9 mouse cellular contexts compared by ENCODE assay signal in the genomic region with DNA sequence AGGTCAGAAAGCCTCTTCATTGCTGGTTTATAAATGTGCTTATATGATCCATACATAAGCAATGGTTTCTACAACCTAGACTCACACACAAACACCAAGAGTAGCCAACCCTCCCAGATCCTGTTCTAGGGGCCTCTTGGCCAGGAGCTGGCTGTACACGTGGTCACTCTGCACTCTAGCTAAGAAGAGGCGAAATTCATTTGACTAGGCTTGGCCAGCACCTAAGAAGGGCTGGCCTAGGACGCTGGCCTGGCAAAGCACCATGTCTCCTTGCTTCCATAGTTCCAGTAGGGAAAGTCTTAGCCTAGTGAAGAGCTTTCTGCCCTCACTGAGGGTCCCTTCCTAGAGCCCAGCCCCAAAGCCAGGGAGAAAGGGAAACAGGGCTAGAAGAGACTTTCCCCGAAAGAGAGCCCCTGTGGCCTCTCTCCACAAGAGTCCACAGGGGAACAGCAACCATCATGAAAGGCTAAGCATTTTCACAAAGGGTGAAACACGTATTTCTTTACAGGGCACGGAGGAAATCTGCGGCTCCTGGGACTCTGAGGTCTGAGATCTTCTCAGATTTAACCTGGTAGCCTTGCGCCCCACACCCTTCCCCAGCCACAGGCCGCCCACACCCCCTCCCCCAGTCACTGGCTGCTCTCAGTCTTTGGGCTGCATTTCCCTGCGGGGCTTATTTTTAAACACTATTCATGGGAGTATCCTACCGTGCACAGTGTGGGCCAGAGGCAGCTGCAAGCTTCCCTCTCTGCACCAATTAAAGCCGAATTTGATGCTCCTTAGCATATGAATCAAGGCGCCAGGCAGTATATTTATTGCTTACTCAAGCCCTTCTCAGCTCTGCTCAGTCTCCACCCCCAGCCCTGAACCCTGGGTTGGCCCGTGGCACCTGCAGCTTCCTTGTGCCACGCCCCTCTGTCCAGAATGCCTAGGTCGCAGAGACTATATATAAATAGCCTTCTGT.
A peak's percentile ranks its signal among the peaks of the same experiment; 100 is the strongest.
DNase-seq lines count a peak whose midpoint lies in the region; ATAC-seq and TF ChIP-seq lines count a peak whose summit lies in the region.
"Had no signal": no experiment of that assay in that cellular context is flagged by ENCODE, and none has a peak within 500 bp of the region (broad histone marks: within the 10 kb centered on the region; RNA-seq: fewer than 3 reads in every experiment).

No protein-coding gene starts in this region.

- peaks cover 4 to 27% of the 10 kb centered on the region in 2 experiments; a peak in 3 of 4 replicates for H3K4me1 ChIP-seq in CH12.LX (ENCODE audit: control insufficient read depth in 1 of 2, insufficient read depth in 2 of 2)
- peaks cover 42% of the 10 kb centered on the region for H3K4me1 ChIP-seq in forebrain, embryonic 14.5 days (ENCODE audit: control insufficient read depth, insufficient read depth, low read length)
- peaks cover 5% of the 10 kb centered on the region for H3K4me1 ChIP-seq in intestine, postnatal 0 days (replicated peaks; ENCODE audit: control insufficient read depth, insufficient read depth, low read length)
- peaks cover 38% of the 10 kb centered on the region for H3K4me1 ChIP-seq in midbrain, embryonic 15.5 days

- no peak for TF ChIP-seq EP300 in CH12.LX (IDR thresholded peaks at IDR 0.05; ENCODE audit: low read length)

- no peaks in the 10 kb centered on the region for H3K27me3 ChIP-seq in CH12.LX (replicated peaks)
- no peaks in the 10 kb centered on the region for H3K27me3 ChIP-seq in forebrain, embryonic 14.5 days (replicated peaks; ENCODE audit: control insufficient read depth, insufficient read depth, low read length)
- H3K27me3 ChIP-seq in intestine, postnatal 0 days (replicated peaks; ENCODE audit: control insufficient read depth, insufficient read depth, low read length): no peaks in the 10 kb centered on the region
- no peaks in the 10 kb centered on the region for H3K27me3 ChIP-seq in midbrain, embryonic 15.5 days (replicated peaks)

- H3K9me3 ChIP-seq in CH12.LX (replicated peaks; ENCODE audit: low read length): no peaks in the 10 kb centered on the region
- no peaks in the 10 kb centered on the region for H3K9me3 ChIP-seq in forebrain, embryonic 14.5 days (replicated peaks; ENCODE audit: control insufficient read depth, low read length)
- H3K9me3 ChIP-seq in intestine, postnatal 0 days (ENCODE audit: control insufficient read depth): no peaks in the 10 kb centered on the region
- H3K9me3 ChIP-seq in midbrain, embryonic 15.5 days: no peaks in the 10 kb centered on the region

- no peaks in the 10 kb centered on the region for H3K79me2 ChIP-seq in CH12.LX (replicated peaks; ENCODE audit: control insufficient read depth, extremely low read depth, insufficient read depth, poor library complexity, severe bottlenecking)

- no peak for TF ChIP-seq POLR2A in CH12.LX (IDR thresholded peaks at IDR 0.05; ENCODE audit: low read depth, low read length)

- in situ Hi-C loops in CH12.LX (cut with MboI; ENCODE audit: low pct_ligation_motif_present, low pct_unique_long_range_greater_than_20kb, low sequenced_read_pairs): no loop called here

- DNase-seq in embryo, embryonic 10 days (ENCODE audit: low spot score): peak; percentile 76
- no peak for DNase-seq in embryo, embryonic 9.5 days (ENCODE audit: extremely low spot score)
- DNase-seq in CH12.LX (ENCODE audit: extremely low read depth): no peak
- peak; percentile 96 for DNase-seq in forebrain, embryonic 14.5 days (ENCODE audit: low spot score)
- DNase-seq in adrenal gland, postnatal 14 days: no peak
- no peak for DNase-seq in c-Kit-positive CD71-positive TER-119-positive erythroid progenitor cells, embryonic 14.5 days (ENCODE audit: low spot score)

- H3K4me2 ChIP-seq in CH12.LX (ENCODE audit: insufficient read depth, low read depth, poor library complexity, severe bottlenecking): peak overlapping the region; percentile 25; the same call in 1 of the 2 replicates
- H3K4me2 ChIP-seq in forebrain, embryonic 14.5 days (ENCODE audit: low read length): peak overlapping the region; percentile 40
- peak overlapping the region; percentile 44 for H3K4me2 ChIP-seq in intestine, postnatal 0 days (replicated peaks; ENCODE audit: low read depth)
- H3K4me2 ChIP-seq in midbrain, embryonic 15.5 days: peak overlapping the region; percentile 34

- H3K27ac ChIP-seq in CH12.LX (ENCODE audit: insufficient read depth, low read depth): no peak overlapping the region
- H3K27ac ChIP-seq in forebrain, embryonic 14.5 days (ENCODE audit: low read depth, low read length): peak overlapping the region; percentile 97
- no peak overlapping the region for H3K27ac ChIP-seq in intestine, postnatal 0 days (ENCODE audit: low read depth, low read length)
- H3K27ac ChIP-seq in midbrain, embryonic 15.5 days: peak overlapping the region; percentile 90

- no peak for TF ChIP-seq CTCF in CH12.LX (conservative IDR thresholded peaks at IDR 0.05 in 1 of 2, IDR thresholded peaks at IDR 0.05 in 1 of 2; ENCODE audit: low read depth in 2 of 2, low read length in 2 of 2)
- no peak for TF ChIP-seq CTCF in intestine, postnatal 0 days (IDR thresholded peaks at IDR 0.05; ENCODE audit: low read depth)

- dilution Hi-C loops in CH12.LX (cut with MboI; ENCODE audit: extremely low pct_ligation_motif_present, extremely low pct_unique_long_range_greater_than_20kb, low sequenced_read_pairs): no loop called here

- H3K4me3 ChIP-seq in CH12.LX (replicated peaks in 1 of 3; ENCODE audit: low read depth in 2 of 3, low read length in 2 of 3, poor library complexity in 1 of 3): no peak overlapping the region
- no peak overlapping the region for H3K4me3 ChIP-seq in forebrain, embryonic 14.5 days (ENCODE audit: low read depth, low read length)
- H3K4me3 ChIP-seq in intestine, postnatal 0 days (ENCODE audit: low read depth, low read length): no peak overlapping the region
- H3K4me3 ChIP-seq in midbrain, embryonic 15.5 days: no peak overlapping the region

- ATAC-seq in forebrain, embryonic 14.5 days: peak; percentile 94
- ATAC-seq in intestine, postnatal 0 days: peak; percentile 66
- peak; percentile 89 for ATAC-seq in midbrain, embryonic 15.5 days (replicated peaks)

- TF ChIP-seq RAD21 in CH12.LX (IDR thresholded peaks at IDR 0.05; ENCODE audit: low read depth, low read length): no peak

- H3K36me3 ChIP-seq in CH12.LX (replicated peaks in 1 of 2; ENCODE audit: control insufficient read depth in 1 of 2, insufficient read depth in 1 of 2, low read length in 1 of 2): no peaks in the 10 kb centered on the region
- H3K36me3 ChIP-seq in forebrain, embryonic 14.5 days (ENCODE audit: control insufficient read depth, insufficient read depth, low read length): no peaks in the 10 kb centered on the region
- no peaks in the 10 kb centered on the region for H3K36me3 ChIP-seq in intestine, postnatal 0 days (ENCODE audit: control insufficient read depth, insufficient read depth)
- no peaks in the 10 kb centered on the region for H3K36me3 ChIP-seq in midbrain, embryonic 15.5 days (replicated peaks)
- H3K36me3 ChIP-seq: G1E had no signal

- no peak overlapping the region for H3K9ac ChIP-seq in CH12.LX (ENCODE audit: insufficient read depth, low read depth)
- peak overlapping the region; percentile 48 for H3K9ac ChIP-seq in forebrain, embryonic 14.5 days (ENCODE audit: low read length)
- no peak overlapping the region for H3K9ac ChIP-seq in intestine, postnatal 0 days (ENCODE audit: low read depth, low read length)
- H3K9ac ChIP-seq in midbrain, embryonic 15.5 days: no peak overlapping the region

- WGBS in forebrain, embryonic 14.5 days: 2% methylated on average over 16 of the region's 16 CpGs
- 16% methylated on average over 16 of the region's 16 CpGs for WGBS in intestine, postnatal 0 days
- 7% methylated on average over 16 of the region's 16 CpGs for WGBS in midbrain, embryonic 15.5 days

TF ChIP-seq in CH12.LX, 34 proteins besides CTCF, POLR2A, EP300 and RAD21:
- TF ChIP-seq NELFE (IDR thresholded peaks at IDR 0.05; ENCODE audit: low read depth, low read length): no peak
- no peak for TF ChIP-seq RCOR1 (conservative IDR thresholded peaks at IDR 0.05; ENCODE audit: low read depth, low read length)
- no peak for TF ChIP-seq HCFC1 (IDR thresholded peaks at IDR 0.05; ENCODE audit: low read depth, low read length)
- TF ChIP-seq JUND (conservative IDR thresholded peaks at IDR 0.05; ENCODE audit: low read depth, low read length): no peak
- TF ChIP-seq MAFK (IDR thresholded peaks at IDR 0.05; ENCODE audit: insufficient replicate concordance, low read length): no peak
- no peak for TF ChIP-seq PAX5 (IDR thresholded peaks at IDR 0.05; ENCODE audit: low read length)
- TF ChIP-seq MEF2A (IDR thresholded peaks at IDR 0.05; ENCODE audit: borderline replicate concordance, low read depth, low read length): no peak
- no peak for TF ChIP-seq UBTF (IDR thresholded peaks at IDR 0.05; ENCODE audit: low read depth, low read length)
- TF ChIP-seq MXI1 (IDR thresholded peaks at IDR 0.05; ENCODE audit: low read depth, low read length): no peak
- TF ChIP-seq ELF1 (IDR thresholded peaks at IDR 0.05; ENCODE audit: low read depth, low read length): no peak
- no peak for TF ChIP-seq ETS1 (conservative IDR thresholded peaks at IDR 0.05; ENCODE audit: low read depth, low read length)
- TF ChIP-seq TCF12 (IDR thresholded peaks at IDR 0.05; ENCODE audit: low read depth, low read length): no peak
- no peak for TF ChIP-seq E2F4 (IDR thresholded peaks at IDR 0.05; ENCODE audit: insufficient replicate concordance, low read depth, low read length)

Comparison
In these comparisons a context has a peak if more than half of its experiments do, and no peak if none do; other contexts are left out.
1. DNase-seq: peak in embryo, embryonic 10 days (single experiment) and forebrain, embryonic 14.5 days (single experiment); none in embryo, embryonic 9.5 days (single experiment), CH12.LX (single experiment), adrenal gland, postnatal 14 days (single experiment) and c-Kit-positive CD71-positive TER-119-positive erythroid progenitor cells, embryonic 14.5 days (single experiment).
2. H3K27ac ChIP-seq: peak in forebrain, embryonic 14.5 days (single experiment) and midbrain, embryonic 15.5 days (single experiment); none in CH12.LX (single experiment) and intestine, postnatal 0 days (single experiment).
3. Peak in every context shown above with its lines, with median percentiles within 50 percentile points of each other: H3K4me2 ChIP-seq and ATAC-seq.